Mouse (Mus musculus): Measurements from ENCODE around the gene Ipo4. TPM values are rescaled to one million over a fixed set of nuclear protein-coding genes. Genes with fewer than 3 reads are reported as not detected.
A peak's percentile ranks its signal among the peaks of the same experiment; 100 is the strongest.

Gene Ipo4
- polyA plus RNA-seq, 1 experiment = 151 TPM

DNA sequence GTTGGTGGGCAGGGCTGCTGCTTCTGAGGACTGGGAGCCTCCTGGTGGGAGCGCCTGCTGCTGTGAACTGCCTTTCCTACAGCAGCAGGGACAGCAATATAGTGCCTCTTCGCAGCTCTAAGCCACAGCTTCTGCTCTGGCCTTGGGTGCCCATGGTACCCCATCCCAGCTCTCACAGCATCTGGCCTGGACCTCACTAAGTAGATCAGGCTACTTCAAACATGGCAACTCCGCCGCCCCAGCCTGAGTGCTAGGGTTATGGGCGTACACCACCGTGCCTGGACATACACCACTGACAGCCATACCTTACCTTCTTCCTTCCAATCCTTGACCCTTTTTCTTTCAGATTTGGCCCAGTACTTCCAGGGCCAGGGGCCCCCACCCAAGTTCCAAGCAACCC, 27.4 kb downstream of the Ipo4 start:
- WGBS = 98% methylated on average over 6 of the region's 6 CpGs
- Histone ChIP-seq H3K27ac (ENCODE audit: insufficient read depth, low read length) (no peak overlapping the region), H3K27me3 (ENCODE audit: control insufficient read depth, insufficient read depth, low read length) (no peaks in the 10 kb centered on the region), H3K4me1 (ENCODE audit: control insufficient read depth, insufficient read depth, low read length) (peaks cover 4% of the 10 kb centered on the region; the same call in 1 of the 2 replicates), H3K4me3 (replicated peaks; ENCODE audit: insufficient read depth, low read depth, low read length) (no peak overlapping the region)
- TF ChIP-seq CTCF (IDR thresholded peaks at IDR 0.05; ENCODE audit: borderline replicate concordance, insufficient read depth, low read depth, low read length) = no peak
- TF ChIP-seq POLR2A (IDR thresholded peaks at IDR 0.05; ENCODE audit: borderline replicate concordance, insufficient read depth, low read length) = no peak
- DNase-seq = no peak

DNA sequence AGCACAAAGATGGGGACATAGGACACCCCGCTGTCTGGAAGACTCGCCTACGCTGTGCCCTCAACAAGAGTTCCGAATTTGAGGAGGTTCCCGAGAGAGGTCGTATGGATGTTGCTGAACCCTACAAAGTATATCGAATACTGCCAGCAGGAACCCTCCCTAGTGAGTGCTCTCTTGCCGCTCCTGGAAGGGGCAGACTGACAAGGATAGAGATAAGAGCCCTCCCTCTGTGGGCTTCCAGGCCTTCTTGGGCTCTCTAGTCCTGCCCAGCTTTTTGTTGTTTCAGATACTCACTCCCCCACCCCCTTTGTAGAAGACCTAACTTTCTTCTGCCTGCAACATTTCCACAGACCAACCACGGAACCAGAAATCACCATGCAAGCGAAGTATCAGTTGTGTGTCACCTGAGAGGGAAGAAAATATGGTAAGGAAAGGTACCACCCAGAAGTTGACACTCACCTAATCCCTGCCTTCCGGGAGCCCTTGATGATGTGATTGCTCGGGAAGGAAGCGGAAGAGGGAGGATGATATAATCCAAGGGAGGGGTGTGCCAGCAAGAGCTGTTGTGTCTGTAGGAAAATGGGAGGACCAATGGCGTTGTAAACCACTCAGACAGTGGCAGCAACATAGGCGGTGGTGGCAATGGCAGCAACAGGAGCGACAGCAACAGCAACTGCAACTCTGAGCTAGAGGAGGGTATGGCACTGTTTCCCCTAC, 29.9 kb downstream of the Ipo4 start:
- H3K27ac ChIP-seq (ENCODE audit: insufficient read depth, low read length) = no peak overlapping the region
- WGBS = 94% methylated on average over 16 of the region's 16 CpGs
- no peak for DNase-seq
- H3K27me3 ChIP-seq (ENCODE audit: control insufficient read depth, insufficient read depth, low read length) = no peaks in the 10 kb centered on the region
- TF ChIP-seq POLR2A (IDR thresholded peaks at IDR 0.05; ENCODE audit: borderline replicate concordance, insufficient read depth, low read length) (no peak), CTCF (IDR thresholded peaks at IDR 0.05; ENCODE audit: borderline replicate concordance, insufficient read depth, low read depth, low read length) (no peak)
- H3K4me1 ChIP-seq (ENCODE audit: control insufficient read depth, insufficient read depth, low read length) = peaks cover 4% of the 10 kb centered on the region; the same call in 1 of the 2 replicates
- no peak overlapping the region for H3K4me3 ChIP-seq (replicated peaks; ENCODE audit: insufficient read depth, low read depth, low read length)

DNA sequence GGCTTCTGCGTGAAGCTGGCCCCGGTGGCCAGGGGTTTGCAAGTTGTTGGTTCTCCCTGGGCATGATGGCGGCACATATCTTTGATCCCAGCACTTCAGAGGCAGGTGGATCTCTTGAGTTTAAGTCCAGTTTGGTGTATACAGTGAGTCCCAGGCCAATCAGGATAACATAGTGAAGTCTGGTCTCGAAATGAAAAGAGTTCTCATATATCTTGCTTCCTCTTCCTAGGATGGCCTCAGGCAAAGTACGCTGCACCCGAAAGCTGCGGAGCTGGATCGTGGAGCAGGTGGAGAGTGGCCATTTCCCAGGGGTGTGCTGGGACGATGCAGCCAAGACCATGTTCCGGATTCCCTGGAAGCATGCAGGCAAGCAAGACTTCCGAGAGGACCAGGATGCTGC, 30.9 kb downstream of the Ipo4 start:
- WGBS = 89% methylated on average over 11 of the region's 11 CpGs
- no peak overlapping the region for H3K4me3 ChIP-seq (replicated peaks; ENCODE audit: insufficient read depth, low read depth, low read length)

DNA sequence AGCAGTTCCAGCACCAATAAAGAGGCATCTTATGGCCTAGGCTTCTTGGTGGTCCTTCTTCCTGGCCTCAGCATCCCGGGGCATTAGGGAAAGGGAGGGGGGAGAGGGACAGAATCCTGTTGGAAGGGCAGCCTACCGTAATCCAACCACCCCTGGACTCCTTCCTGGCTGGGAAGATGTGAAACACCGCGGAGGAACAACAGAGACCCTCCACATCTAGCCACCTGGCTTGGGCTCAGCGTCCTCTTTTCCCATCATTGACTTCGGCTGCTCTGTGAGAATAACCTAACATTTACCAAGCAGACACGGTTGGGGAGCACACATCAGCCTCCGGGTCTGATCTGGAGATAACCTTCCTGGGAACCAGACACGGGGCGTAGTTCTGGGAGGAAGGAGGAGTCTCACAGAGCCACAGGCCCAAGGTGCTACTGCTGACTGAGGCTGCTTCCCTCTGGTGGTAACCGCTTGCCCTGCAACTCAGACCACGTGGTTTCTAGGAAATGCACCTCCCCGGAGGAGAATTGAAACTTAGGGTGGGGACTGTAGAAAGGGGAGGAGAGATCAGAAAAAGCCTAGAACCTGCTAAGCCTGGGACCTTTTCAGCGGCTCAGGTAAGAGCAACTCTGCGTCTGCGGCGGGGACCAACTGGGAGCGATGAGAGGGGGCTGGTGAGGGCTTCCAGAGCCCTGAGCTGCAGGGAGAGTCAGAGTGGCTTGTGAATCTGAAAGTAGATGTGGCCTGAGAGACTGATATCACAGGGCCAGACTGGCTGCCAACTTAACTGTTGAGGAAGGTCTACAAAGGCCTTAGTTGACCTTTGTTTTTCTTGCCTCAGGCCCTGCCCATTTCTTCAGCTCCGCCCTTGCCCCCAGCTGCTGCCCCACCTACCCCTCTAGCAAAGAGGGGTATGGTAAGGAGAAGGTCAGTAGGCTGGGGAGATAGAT, 31.9 kb downstream of the Ipo4 start:
- Histone ChIP-seq H3K27me3 (ENCODE audit: control insufficient read depth, insufficient read depth, low read length) (no peaks in the 10 kb centered on the region), H3K4me3 (replicated peaks; ENCODE audit: insufficient read depth, low read depth, low read length) (peak overlapping the region; percentile 55), H3K4me1 (ENCODE audit: control insufficient read depth, insufficient read depth, low read length) (peaks cover 4% of the 10 kb centered on the region; the same call in 1 of the 2 replicates), H3K27ac (ENCODE audit: insufficient read depth, low read length) (0 out of 2 replicates have a peak overlapping the region, but pooled peaks have one; percentile 5)
- WGBS = 17% methylated on average over 19 of the region's 19 CpGs
- TF ChIP-seq POLR2A (IDR thresholded peaks at IDR 0.05; ENCODE audit: borderline replicate concordance, insufficient read depth, low read length) (peak; percentile 25; the same call in 1 of the 2 replicates), CTCF (IDR thresholded peaks at IDR 0.05; ENCODE audit: borderline replicate concordance, insufficient read depth, low read depth, low read length) (peak; percentile 92)
- DNase-seq = peak; percentile 83 to 84

More for the DNA sequence above, 30.9 kb downstream of the Ipo4 start:
- Histone ChIP-seq H3K27me3 (ENCODE audit: control insufficient read depth, insufficient read depth, low read length) (no peaks in the 10 kb centered on the region), H3K27ac (ENCODE audit: insufficient read depth, low read length) (no peak overlapping the region), H3K4me1 (ENCODE audit: control insufficient read depth, insufficient read depth, low read length) (peaks cover 4% of the 10 kb centered on the region; the same call in 1 of the 2 replicates)
- TF ChIP-seq CTCF (IDR thresholded peaks at IDR 0.05; ENCODE audit: borderline replicate concordance, insufficient read depth, low read depth, low read length) = no peak
- TF ChIP-seq POLR2A (IDR thresholded peaks at IDR 0.05; ENCODE audit: borderline replicate concordance, insufficient read depth, low read length) = no peak
- no peak for DNase-seq

DNA sequence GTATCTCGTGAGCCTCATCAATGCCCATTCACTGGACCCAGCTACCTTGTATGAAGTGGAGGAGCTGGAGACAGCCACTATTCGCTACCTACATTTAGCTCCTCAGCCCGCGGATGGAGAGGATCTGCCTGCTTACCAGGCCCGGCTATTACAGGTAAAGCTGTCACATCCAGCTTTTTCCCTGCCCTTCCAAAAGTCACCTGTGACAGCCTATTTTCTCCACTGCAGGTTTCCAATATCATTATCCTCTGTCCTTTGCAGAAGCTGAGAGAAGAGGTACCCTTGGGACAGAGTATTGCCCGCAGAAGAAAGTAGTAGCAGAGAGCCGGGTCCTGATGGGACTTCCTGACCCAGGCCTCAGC, 32.5 kb downstream of the Ipo4 start, which contains the start of gene Irf9:
Irf9 (plus strand) TSS at position 301 of the 362 bp plus-strand sequence.
- TF ChIP-seq CTCF (IDR thresholded peaks at IDR 0.05; ENCODE audit: borderline replicate concordance, insufficient read depth, low read depth, low read length) = no peak
- TF ChIP-seq POLR2A (IDR thresholded peaks at IDR 0.05; ENCODE audit: borderline replicate concordance, insufficient read depth, low read length) = no peak
- Histone ChIP-seq H3K27ac (ENCODE audit: insufficient read depth, low read length) (0 out of 2 replicates have a peak within 1 kb of the TSS, but pooled peaks have one; percentile 5), H3K4me1 (ENCODE audit: control insufficient read depth, insufficient read depth, low read length) (peaks cover 4% of the 10 kb centered on the region; the same call in 1 of the 2 replicates), H3K27me3 (ENCODE audit: control insufficient read depth, insufficient read depth, low read length) (no peaks in the 10 kb centered on the region), H3K4me3 (replicated peaks; ENCODE audit: insufficient read depth, low read depth, low read length) (peak within 1 kb of the TSS; percentile 55)
- 85% methylated on average over 7 of the region's 7 CpGs for WGBS
- no peak for DNase-seq

- no peak overlapping the region for H3K27ac ChIP-seq (ENCODE audit: insufficient read depth, low read length)
- no peak overlapping the region for H3K4me3 ChIP-seq (replicated peaks; ENCODE audit: insufficient read depth, low read depth, low read length)
- WGBS = 88% methylated on average over 21 of the region's 21 CpGs
Measured at GRCm38 (mm10) chr14:55598521-55599390, 37.0 kb downstream of the Ipo4 start.

More at GRCm38 (mm10) chr14:55598521-55599390, 37.0 kb downstream of the Ipo4 start:
- TF ChIP-seq CTCF (IDR thresholded peaks at IDR 0.05; ENCODE audit: borderline replicate concordance, insufficient read depth, low read depth, low read length) = no peak
- no peak for TF ChIP-seq POLR2A (IDR thresholded peaks at IDR 0.05; ENCODE audit: borderline replicate concordance, insufficient read depth, low read length)
- 0 out of 2 replicates have a peak, but pooled peaks cover 3% of the 10 kb centered on the region for H3K4me1 ChIP-seq (ENCODE audit: control insufficient read depth, insufficient read depth, low read length)
- no peak for DNase-seq
- H3K27me3 ChIP-seq (ENCODE audit: control insufficient read depth, insufficient read depth, low read length) = no peaks in the 10 kb centered on the region
